Mouse (Mus musculus) kidney, adult 11 months (tissue): ENCODE data around the gene Dnajc8.
"Not testable (repeated sequence)": the region's sequence is repeated elsewhere in the genome, so short reads cannot be mapped to it uniquely, and the experiment has no call there.

ENCODE experiments used
- DNase-seq: peaks from one replicate; pipeline ENCODE4 v3.0.0; 2022

Dnajc8 gene

DNA sequence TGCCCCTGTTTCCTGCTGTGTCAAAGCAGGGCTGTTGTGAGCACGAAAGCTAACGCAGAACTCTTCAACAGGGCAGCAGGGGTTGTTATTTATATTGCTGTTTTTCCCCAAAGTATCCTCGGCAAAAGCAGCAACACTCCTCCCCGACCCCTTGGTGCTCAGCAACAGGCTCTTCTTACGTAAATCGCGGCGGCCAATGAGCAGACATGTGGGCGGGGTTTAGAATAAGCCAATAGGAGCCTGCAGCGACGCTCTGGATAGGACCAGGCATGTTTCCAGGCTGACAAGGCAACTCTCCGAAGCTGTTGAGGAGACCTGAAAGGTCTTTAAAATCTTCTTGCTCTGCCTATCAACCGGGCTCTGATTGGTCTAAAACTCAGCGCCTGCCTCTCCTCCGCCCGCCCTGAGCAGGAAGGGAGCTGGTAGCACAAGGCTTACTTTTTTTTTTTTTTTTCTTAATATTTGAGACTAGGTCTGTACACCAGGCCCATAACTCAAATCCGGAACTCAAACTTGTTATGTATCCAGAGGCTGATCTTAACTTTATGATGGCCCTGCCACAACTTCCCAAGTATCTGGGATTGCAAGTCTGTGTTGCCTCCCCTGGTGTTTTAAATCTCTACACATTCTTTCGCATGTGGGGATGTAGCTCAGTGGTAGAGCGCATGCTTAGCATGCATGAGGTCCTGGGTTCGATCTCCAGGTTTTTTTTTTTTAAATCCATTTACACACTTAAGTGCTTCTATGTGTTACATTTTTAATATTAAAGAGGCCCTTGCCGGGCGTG is 19.8 kb upstream of the Dnajc8 start:
- peak; percentile 98 for DNase-seq

DNA sequence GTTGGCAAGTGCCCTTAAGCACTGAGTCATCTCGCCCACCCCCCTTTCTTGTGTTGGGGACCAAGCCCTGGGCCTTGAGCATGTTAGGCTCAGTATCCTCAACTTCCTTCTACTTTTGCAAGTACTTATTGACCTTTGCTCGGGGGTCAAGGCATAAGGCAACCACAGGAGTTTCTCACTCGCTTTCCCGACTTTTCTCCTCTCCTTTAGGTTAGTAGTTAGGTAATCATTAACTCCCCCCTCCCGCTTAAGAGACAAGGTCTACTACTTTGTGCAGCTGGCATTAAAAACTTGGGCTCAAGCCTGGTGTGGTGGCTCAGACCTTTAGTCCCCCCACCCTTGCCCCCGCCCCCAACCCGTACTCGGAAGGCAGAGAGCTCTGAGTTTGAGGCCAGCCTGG is 17.3 kb upstream of the Dnajc8 start:
- DNase-seq = peak; percentile 84

DNA sequence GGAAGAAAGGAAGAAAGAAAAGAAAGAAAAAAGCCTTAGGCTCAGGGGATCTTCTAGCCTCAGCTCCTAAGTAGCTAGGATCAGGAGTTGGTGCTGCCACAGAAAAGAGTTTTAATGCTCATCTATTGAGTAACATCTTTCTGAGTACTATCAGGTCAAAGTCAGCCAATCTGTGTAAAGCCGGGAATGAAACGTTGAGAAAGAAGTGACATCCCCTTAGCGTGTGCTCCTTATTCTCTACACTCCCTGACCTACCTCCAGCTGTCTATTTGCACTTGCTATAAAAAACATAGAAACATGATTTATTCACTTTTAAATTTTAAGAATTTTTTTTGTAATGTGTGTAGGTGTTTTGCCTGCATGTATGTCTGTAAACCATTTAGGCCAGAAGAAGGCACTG is 16.2 kb upstream of the Dnajc8 start:
- DNase-seq = no peak

DNA sequence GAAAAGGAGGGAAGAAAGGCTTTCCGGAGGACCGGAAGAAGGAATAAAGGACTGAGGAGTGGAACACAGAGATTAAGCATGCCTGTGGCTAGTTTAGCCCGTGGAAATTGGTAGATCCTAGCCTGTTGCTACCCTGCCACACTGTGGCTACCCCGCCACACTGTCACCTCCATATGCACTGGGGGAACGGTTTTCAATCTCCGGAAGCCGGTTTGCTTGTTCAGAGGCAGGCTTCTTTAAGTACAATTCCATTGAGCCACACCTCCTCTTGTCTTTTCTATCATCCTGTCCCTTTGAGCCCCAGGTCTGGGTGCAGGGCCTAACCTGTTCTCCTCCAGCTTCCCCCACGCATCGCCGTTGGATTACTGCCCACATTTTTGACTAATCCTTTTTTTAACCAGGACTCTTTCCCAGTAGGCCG is 11.0 kb upstream of the Dnajc8 start:
- DNase-seq = no peak

DNA sequence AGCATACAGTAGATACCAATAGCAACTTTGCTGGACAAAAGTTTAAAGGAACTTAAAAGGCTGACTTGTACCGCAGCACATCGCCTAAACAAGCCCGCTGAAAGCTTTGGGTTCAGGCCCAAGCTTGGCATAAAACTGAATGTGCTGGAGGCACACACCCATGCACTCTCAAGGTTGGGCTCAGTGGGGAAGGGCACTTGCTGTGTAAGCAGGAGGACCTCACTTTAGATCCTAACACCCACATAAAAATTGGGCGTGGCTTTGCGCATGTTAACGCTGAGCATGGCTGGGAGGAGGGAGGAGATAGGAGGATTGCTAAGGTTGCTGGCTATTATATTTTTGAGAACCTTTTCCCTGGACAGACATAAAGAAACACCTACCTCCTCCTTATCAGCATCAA is 10.5 kb upstream of the Dnajc8 start:
- no peak for DNase-seq

DNA sequence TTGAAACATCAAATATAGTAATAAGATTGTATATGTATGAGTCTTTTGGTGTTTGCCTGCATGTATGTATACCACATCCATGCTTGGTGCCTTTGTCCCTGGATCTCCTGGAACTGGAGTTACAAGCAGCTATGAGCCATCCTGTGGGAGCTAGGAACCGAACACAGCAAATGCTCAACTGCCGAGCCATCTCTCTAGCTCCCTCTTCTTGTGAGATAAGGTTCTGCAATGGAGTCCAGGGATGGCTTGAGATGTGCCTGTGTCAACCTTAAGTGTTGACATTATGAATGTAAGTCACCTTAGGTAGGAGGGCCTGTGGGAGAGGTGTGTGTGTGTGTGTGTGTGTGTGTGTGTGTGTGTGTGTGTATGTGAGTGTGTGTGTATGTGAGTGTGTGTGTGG is 8.7 kb upstream of the Dnajc8 start:
- DNase-seq = no peak

DNA sequence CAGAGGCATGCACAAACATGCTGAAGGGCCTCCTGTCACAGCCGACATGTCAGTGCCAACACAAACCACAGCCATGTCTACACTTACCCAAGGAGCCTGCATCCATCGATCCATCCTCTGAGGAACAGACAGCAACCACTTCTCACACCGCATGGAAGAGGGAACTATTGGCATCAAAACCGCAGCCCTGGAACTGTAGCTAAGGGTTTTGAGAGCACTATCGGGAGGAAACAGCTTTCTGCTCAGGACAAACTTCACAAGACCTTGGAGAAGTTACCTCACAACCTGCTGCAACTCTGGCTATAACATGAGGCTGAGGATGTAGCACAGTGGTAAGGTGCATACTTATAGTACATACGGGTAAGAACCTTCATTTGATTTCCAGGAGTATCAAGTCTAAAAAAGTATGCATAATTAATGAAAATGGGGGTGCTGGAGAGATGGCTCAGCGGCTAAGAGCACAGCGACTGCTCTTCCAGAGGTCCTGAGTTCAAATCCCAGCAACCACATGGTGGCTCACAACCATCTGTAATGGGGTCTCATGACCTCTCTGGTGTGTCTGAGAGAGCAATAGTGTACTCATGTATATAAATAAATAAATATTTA is 7.3 kb upstream of the Dnajc8 start:
- no peak for DNase-seq

DNA sequence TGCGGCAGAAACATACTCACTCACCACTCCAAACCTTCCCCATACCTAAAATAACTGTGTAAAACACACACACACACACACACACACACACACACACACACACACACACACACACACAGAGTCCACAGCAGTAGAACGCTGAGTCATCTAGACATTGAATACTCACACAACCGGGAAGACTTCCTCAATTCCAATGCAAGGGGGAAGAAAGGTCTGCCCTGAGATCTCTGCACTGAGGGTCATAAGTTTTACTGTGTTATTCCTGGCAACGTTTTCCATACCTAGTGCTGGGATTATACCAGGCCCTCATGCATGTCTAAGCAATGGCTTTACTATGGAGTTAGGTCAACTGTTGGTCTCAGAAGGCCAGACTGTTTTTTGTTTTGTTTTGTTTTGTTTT is 6.0 kb upstream of the Dnajc8 start:
- DNase-seq = peak; percentile 51

DNA sequence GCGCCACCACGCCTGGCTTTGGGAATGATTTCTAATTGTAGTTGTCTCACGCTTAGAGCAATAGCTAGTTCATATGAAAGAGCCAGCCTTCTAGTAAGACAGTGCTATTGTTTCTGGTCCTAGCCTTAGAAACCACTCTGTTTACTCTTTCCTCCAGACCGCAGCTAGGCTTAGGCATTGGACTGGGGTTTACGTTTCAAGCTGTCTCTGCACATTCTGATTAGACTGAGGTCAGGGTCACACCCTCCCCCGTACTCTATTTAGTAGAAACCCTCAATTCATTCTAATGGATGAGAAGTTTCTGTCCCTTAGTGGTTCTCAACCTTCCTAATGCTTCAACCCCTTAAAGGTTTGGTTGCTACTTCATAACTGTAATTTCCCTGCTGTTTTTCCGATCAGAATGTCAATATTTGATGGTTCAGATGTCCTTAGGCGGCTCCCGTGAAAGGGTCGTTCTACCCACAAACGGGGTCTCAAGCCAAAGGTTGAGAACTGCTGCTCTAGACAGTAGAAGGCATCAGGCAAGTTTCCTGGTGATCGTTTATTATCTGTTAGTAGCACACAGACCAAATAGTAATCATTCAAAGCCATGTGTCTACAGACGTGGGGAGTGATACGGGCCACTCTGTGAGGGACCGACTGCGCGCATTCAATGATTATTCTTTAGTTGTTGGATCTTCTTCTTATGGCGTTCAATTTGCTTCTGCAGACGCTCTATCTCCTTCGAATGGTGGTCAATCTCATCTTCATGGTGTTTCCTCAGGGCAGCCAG is 5.1 kb upstream of the Dnajc8 start:
- no peak for DNase-seq

DNA sequence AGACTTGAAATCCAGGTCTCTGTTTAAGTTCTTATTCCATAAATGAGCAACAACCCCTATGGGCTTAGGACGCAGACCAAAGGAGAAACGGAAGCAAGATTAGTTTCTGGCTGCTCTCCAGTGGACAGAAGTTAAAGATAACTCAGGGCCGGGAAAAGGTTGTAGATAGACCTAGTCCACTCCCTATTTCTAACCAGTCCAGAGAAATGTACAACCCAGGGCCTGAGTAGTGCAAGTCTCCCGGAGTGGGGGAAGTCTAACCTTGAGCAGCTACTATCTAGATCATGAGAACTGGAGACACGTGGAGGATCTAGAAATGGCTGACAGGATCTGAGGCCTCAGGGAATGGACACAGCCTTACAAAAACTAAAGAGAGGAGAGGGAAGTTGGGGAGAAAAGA is 2.9 kb upstream of the Dnajc8 start:
- DNase-seq = peak; percentile 66

DNA sequence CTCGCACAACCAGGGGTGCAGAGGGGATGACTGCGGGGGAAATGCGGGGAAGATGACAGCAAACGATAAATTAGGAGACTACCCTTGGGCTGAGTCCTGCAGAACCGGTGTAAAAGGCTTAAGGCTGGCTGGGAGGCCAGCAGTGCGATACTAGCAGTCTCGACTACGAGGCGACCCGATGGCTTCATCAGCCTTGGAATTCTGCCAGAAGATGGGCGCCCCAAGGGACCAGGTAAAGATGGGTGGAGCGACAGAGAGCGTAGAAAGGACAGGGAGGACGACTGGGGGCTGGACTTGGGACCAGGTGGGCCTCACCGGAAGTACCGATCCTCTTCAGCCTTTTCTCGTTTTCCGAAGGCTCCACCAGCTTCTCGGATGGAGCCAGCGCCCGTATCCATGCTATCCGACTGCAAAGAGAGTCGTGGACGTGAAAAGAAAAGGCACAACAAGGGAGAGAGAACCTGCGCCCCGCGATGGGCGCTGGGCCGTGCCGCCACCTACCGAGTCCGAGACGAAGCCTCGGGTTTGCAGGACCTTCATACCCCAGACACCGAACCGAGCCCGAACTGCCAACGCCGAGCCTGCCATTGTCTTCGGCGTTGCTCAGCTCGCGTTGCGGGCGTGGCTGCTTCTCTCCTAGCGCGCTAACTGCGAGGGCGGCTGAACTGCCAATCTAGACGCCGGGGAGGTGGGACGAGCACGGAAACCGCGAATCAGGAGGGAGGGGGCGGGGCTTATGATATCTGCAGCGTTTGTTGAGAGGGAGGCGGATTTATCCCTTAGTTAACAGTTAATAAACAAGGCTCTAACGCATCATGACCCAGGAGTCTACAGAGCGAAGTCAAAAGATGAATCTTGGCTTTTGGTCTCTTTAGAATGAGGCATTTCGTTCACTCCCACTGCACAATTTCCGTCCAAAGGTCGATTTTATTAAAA is 2.1 kb upstream of the Dnajc8 start, which contains the start of gene Atpif1:
TSS of gene Atpif1 (minus strand) at position 679 of the 936 bp plus-strand sequence.
- DNase-seq = peak; percentile 88

DNA sequence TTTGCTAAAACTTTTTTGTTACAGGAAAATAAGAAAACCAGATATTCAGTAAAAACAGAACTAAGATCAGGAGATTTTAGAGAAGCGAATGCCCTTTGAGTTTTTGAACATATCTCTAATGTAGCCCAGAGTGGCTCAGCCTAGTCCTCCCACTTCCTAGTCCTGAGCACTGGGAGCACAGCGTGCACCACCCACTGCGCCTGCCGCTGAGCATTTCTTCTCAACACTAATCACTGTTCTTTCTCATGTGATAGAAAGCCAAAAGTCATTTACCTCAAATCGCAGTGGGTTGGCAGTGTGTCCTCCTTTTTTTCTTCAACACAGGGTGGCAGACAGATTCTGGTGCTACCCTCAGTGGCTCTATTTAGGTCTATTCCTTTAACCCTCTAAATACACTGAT is 4.1 kb downstream of the Dnajc8 start:
- no peak for DNase-seq

DNA sequence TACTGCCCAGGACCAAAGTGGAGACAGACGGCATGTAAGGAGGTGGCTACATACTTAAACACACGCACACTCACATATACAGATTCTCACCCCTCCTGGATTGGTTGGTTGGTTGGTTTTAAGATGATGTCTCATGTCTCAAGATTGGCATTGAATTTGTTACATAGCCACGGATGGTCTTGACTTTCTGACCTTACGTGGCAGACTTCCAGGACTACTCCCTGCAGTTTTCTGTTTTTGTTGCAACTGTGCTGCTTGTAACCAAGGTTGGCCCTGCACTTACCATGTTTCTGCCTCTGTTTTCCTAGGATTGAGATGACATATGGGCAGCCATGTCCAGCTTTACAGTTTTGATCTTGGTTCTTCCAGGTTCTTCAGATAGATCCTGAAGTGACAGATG is 6.1 kb downstream of the Dnajc8 start:
- no peak for DNase-seq

DNA sequence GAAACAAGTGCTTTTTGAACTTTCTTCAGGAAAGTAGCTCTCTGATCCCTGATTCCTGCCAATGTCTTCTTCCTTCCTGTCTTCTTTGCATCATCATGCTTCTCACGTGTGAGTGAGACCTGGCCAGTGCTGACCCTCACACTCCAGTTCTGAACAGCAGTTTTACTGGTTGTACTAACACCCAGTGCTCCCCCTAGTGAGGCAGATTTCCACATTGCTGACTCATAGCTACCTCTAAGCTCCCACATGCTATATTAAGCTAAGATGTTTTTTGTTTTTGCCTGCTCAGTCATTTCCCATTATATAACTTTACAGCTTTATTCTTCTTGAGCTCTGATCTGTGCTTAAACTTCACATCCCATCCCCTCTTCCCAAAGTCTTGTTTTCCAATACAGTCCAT is 7.4 kb downstream of the Dnajc8 start:
- DNase-seq = no peak

DNA sequence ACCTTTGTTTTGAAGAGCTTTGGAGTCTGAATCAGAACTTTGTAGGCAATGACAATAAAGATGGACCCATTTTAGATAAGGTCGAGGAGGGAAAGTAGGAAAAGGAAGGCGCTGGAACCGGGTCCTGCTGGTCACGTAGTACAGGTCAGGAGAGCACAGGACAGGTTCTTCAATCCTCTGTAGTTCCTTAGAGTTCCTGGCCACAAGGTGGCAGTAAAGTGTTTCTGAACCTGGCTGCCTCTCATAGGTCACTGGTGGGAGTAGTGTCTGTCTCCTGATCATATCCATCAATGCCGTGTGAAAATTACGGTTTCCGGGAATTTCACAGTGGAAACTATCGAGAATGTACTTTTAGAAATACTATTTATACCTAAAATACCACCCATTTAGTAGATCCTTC is 10.5 kb downstream of the Dnajc8 start:
- DNase-seq = peak; percentile 63

DNA sequence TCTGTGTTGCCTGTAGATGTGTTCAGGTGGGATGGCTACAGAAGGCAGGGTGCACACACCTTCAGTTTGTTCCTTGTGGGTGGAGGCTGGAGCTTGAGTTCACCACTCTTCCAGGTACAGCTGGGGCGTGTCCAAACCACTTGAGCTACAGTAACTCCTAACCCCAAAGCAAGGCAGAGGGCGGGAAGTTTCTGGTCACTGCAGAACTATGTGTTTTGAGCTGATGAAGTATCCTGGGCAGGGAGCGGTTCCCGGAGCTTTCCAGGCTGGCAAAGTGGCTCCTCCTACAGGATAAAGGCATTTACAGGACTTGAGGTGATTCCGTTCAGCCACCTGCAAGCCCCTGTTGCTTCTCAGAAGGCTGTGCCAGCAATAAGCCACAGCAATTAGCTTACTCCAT is 18.9 kb downstream of the Dnajc8 start:
- no peak for DNase-seq

DNA sequence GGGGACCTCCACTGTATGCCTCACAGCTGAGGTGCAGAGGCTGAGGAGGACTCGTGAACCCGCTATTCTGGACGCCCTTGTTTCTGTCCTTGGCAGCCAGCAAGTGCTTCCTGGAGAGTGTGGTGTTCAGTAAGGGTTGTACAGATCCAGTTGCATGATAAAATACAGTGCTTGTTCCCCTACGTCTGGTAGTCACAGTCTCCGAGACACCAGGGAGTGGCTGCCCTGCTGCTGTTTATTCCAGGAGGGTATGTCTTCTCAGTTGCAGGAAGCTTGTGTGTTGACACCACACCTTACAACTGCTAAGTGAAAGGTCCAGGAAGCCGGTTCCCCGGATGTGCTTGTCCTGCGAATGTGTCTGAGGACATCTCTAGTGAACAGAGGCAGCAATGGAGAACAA is 19.3 kb downstream of the Dnajc8 start:
- no peak for DNase-seq

DNA sequence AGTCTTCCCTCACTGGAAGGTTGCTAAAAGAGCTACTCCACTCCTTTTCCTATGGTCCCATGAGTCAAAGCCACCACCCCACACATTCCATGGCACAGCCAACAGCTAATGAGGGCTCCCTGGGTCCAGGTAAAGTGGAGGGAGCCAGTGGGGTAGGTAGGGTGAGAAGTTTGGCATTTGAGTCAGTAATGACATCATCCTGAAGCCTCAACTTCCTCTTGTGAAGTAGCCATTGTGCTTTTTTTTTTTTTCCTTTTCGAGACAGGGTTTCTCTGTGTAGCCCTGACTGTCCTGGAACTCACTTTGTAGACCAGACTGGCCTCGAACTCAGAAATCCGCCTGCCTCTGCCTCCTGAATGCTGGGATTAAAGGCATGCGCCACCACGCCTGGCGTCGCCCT is 20.2 kb downstream of the Dnajc8 start:
- not testable (repeated sequence) for DNase-seq

DNA sequence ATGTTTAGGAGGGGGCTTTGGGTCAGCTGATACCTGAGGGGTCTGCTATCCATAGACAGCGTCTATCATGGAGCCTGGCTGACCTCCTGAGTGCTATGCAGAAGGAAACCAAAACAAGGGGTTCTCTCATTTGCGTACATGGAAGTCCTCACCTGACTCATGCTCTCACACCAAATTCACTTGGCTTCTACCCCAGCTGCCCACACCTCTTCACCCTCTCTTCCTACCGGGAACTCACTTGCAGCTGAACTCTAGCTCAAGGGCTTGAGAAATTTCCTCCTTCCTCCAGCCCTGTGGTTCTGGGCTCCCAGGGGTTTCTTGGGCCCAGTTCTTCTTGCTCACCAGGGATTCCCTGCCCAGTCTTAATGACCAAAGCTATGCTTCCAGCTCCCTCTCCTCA is 27.9 kb downstream of the Dnajc8 start:
- no peak for DNase-seq

DNA sequence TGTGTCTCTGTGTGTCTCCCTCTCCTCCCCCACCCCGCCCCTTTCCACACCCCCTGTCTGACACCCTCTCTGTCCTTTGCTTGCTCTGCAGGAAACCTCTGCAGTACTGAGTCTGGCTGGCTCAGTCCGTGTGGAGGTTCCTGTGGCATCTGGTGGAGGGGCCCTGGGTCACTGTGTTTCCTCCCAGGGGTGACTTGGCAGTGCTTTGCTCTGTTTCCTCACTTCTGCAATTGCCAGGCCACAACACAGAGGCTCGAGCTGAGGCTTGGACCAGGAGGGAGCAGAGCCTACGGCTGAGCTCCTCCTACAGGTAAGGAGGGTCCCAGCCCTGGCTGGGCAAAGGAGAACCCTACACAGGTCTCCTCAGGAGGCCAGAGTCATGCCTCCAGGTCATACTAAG is 28.6 kb downstream of the Dnajc8 start, which contains the start of gene Ptafr:
TSS of gene Ptafr (plus strand) at position 103 of the 400 bp plus-strand sequence.
- DNase-seq = no peak

DNA sequence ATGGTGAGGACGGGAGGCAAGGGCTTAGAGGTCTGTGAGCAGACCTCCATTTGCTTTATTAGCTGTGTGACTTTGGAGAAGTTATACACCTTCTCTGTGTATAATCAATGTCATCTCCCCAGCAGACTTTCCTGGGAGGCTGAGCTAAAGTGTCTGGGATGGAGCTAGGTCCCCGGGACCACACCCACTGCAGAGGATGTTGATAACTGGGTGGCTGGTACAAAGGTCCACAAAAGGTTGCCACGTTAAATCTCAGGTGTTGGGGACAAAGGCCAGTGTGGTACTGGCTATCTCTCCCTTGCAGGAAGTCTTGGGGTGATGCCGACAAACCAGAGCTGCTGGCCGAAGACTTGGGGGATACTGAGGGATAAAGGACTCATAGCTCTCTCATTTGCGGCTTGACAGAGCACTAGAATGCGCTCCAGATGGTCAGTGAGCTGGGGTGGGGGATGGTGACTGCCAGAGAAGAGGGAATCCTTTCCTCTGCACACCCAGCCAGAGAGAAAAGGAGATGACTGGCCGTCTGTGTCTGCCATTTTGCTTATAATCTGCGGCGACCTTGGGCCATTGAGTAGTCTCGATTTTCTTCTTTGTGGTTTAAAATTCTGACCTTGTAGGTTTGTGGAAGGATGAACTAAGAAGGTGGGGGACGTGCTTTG is 29.9 kb downstream of the Dnajc8 start:
- no peak for DNase-seq

DNA sequence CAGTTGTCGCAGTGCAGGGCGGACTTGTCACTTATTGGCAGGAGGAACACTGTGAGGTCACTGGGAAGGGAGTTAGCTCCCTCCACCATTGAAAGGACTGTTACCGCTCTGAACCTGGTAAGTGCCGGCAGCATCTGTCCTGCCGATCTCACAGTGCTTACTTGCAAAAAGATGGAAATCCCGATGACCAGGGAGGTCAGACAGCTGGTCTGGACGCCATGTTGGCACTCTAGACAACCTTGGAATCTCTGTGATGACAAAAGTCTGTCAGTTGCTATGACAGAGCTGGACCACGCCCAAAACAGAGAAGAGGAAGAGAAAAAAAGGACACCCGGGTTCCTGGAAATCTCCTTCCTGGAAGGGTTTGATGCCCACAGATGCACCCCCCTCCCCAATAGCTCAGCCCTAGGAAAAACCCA is 32.0 kb downstream of the Dnajc8 start:
- no peak for DNase-seq
